Mouse (Mus musculus) neural tube, embryonic 10.5 days (tissue): ENCODE results near the gene B3gnt8.

Experiments used
- DNase-seq: peaks from one replicate; pipeline ENCODE4 v3.0.0-alpha.2; 2017; ENCODE audit warnings: low spot score; ENCODE audit errors: extremely low spot score

B3gnt8 gene

GRCm38 (mm10) chr7:25618865-25619721 is 7.4 kb upstream of the B3gnt8 start, which contains the start of gene Dmac2:
TSS of gene Dmac2 (plus strand) at chr7:25619414.
- DNase-seq: peak; percentile 91

DNA sequence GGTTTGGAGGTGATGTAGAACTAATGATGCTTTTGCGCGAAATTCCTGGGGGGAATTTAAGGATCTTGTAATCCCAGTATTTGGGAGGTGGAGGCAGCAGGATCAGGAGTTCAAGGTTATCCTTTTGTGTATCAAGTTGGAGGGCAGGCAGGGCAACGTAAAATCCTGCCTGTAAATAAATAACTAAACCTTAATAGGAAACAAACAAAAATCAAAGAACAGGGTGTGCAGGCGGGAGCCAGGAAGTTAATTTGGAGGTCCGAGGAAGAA is 6.8 kb upstream of the B3gnt8 start:
- DNase-seq: no peak

DNA sequence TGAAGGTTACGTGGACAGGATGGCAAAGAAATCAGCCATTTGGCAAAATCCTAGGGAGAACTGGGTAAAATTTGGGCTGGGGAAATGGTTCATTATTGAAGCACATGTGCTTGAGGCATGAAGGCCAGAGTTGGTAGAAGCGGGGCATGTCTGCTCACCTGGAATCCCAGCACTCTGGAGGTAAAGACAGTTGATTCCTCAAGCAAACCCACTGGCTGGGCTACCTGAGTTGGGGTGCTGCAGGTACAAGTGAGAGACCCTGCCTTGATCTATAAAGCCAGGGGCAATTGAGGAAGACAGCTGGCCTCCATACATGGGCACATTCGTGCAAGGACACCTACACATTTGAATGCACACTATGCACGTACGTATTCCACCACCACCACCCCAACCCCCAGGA is 6.4 kb upstream of the B3gnt8 start:
- no peak for DNase-seq

GRCm38 (mm10) chr7:25620751-25621150 is 5.7 kb upstream of the B3gnt8 start:
- DNase-seq: no peak

DNA sequence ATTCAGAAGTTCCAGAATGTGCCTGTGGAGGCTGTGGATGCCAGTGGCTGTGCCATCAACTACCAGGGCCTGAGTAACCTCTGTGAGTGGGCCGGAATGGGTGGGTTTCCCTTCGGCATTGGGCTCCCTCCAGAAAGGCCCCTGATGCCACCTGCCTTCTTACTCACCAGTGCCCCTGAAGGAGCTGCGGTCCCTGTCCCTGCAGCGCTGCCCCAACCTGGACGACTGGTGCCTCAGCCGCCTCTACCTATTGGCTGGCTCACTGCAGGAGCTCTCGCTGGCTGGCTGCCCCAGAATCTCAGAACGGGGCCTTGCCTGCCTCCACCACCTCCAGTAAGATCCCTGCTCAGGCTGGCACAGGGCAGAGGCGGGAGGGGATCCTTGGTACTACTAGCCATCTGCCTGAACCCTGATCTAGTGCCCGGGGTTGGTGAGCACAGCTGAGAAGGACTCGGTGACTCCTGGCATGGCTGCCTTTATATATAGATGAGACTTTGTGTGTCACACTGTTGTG is 2.5 kb upstream of the B3gnt8 start:
- DNase-seq: no peak

DNA sequence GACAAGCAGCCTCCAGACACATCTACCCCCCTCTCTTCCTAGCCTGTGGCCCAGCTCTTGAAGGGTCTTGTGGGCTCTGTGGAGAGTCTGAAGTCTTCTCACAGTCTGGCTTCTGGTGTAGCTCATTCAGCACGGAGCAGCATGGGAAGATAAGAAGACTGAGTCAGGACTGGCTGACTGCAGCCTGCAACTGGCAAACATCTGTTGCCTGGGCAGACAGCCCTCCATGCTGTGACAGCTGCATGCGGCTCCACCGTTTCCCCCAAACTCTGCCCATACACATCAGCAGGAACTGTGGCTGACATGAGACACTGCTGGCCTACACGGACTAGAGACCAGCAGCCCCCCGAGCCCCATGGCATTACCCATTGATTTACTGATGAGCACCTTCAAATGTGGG is 1.6 kb upstream of the B3gnt8 start:
- DNase-seq: no peak

GRCm38 (mm10) chr7:25625594-25626250 is 732 bp upstream of the B3gnt8 start:
- DNase-seq: no peak

GRCm38 (mm10) chr7:25627431-25628322 is 1.2 kb downstream of the B3gnt8 start:
- DNase-seq: peak; percentile 54

- DNase-seq: no peak
Observed at GRCm38 (mm10) chr7:25628323-25628620, 1.8 kb downstream of the B3gnt8 start.

- DNase-seq: no peak
Observed at GRCm38 (mm10) chr7:25632679-25633078, 6.2 kb downstream of the B3gnt8 start.

DNA sequence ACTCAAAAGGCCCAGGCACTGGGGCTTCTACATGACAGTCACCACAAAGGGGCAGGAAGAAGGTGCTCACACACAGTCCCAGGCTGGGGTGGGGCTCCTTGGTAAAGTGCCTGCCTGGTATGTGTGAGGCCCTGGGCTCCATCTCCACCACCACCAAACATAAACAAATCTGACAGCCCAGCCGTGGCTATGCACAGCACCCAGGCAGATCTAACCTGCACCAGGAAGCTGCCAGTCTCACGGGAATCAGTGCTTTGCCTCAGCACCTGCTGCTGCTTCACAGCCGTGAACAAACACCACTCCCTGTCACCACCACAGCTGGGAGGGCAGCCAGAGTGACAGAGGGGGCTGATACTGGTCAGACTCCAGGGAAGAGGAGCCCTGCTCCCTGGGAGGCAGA is 9.9 kb downstream of the B3gnt8 start:
- no peak for DNase-seq

DNA sequence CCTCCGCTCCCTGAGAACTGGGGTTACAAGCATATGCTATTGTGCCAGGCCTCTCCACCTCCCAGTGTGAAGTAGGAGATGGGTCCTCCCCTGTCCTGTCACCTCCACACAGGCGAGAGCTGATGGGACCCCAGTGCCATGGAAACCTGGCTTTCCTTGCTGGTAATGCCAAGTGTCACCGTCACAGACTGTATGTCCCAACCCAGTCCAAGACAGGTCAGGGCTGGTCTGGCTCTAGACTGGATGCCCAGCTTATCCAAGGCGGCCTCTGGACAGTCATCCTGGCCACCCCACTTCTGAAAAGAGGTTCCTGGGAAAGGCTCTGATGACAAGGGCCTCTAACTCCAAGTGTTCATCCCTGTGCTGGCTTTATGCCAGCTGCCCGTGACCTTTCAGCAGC is 10.6 kb downstream of the B3gnt8 start:
- DNase-seq: no peak

DNA sequence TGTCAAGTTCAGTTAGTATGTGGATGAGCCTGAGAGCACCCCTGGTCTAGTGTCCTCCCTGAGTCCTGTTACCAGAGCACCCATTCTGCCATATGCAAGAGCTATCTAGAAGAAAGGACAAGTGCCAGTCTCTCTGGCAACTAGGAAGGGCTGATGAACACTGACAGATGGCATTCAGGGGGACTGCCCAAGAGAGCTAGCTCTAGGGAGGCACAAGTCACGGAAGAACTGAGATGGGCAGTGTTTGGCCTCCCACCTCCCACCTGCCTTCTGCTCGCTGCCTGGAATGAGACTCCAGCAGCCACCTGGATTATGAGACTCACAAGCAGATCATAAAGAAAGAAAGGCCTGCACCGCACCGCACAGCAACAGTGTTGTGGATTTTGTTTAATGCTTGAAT is 13.3 kb downstream of the B3gnt8 start:
- no peak for DNase-seq

GRCm38 (mm10) chr7:25644136-25644535 is 17.7 kb downstream of the B3gnt8 start:
- DNase-seq: no peak

- no peak for DNase-seq
Observed at GRCm38 (mm10) chr7:25644631-25645030, 18.2 kb downstream of the B3gnt8 start.

DNA sequence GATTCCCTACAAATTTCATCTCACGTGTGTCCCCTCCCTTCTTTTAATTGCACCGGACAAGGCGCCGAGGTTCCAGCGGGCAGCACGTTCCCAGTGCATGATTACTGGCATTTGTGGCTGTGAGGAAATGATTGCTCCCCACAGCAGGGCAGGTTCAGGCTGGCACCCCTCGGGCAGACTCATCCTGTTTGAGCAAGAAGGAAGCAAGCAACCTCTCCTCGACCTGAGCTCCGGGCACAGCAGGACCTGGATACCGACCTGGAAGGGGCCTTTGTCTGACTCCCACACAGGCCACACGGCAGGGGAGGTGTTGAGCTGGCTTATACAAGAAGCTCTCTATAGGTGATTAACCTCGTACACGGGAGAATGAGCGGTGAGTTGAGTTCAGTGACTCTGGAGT is 18.6 kb downstream of the B3gnt8 start:
- no peak for DNase-seq

DNA sequence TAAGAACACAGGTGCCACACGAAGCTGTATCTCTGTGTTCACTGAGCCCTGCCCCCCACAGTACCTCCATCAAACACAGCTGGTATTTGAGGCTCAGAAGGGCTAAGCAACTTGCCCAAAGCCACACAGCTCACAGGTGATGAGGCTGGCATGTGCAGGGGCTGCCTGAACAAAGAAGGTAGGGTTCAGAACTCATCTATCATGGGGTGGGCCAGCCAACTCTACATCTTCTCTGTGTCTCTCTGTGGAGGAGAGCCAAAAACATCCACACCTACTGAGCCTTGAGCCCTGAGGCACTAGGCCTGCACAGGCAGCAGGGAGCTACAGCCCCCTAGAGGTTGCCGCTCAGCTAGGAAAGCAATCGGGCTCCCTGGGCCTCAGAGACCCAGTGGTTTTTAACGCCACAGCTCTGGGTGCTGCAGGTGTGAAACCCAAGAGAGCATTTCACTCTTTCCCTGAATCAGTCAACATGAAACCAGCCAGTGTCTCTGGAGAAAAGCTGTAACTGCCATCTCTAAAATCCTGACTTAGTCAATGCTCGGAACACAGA is 21.2 kb downstream of the B3gnt8 start:
- DNase-seq: no peak

DNA sequence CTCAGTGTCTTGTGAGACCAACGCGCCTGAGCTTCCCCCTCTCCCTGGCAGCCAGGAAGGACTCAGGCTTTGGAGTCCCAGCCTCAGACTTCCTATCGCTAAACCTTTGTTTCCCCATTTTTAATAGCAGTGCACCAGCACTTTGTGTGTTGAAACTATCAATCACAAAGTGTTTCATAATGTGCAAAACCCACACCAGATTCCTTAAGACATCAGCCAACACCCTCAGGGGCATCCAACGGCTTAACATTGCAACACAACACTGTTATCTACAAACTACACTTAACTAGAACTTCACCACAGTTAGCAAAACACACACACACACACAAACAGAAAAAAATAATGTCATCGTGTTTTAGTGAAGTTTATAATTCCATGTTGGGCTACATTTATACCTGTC is 23.4 kb downstream of the B3gnt8 start:
- no peak for DNase-seq

GRCm38 (mm10) chr7:25651281-25651680 is 24.8 kb downstream of the B3gnt8 start:
- DNase-seq: no peak

GRCm38 (mm10) chr7:25652244-25652759 is 25.8 kb downstream of the B3gnt8 start:
- DNase-seq: no peak

DNA sequence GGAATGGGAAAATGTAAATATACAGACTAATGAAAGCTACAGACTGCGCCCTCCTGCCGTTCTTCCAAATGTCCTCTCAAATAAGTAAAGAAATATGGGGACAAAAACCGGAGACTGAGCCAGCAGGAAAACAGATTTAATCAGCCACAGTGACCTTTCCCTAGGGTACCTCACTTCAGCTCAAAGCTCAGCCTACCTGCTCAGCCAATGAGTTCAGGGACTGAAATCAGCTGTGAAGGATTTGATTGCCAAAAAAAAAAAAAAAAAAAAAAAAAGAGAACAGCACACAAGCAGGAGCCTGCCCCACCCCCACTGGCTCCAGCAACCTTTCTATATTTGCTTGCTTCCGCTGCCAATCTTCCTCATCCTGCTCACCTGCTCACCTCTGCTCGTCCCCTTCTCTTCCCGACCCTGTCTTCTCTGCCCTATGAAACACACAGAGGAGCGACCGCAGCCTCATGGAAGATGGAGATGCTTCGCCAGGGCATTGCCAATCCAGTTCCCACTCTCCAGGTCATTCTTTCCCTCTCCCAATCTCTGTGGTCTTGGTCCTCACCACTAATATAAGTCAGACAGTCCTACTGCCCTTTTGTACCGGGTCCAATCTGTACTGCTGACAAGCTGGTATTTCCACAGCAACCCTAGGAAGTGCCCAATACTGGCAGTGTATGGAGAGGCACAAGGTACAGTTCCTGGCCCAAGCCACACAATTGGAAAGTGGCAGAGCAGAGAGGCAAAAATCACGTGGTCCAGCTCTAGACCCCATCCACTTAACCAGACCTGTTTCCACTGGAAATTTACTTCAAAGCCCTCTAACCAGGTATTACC is 29.4 kb downstream of the B3gnt8 start:
- no peak for DNase-seq
